Mouse (Mus musculus) layer of hippocampus, adult 18-20 months (tissue): ENCODE measurements around the gene Prr29. TPM values are rescaled to one million over a fixed set of nuclear protein-coding genes. Genes with fewer than 3 reads are reported as not detected.
"Not testable (repeated sequence)": the region's sequence is repeated elsewhere in the genome, so short reads cannot be mapped to it uniquely, and the experiment has no call there.

Source experiments
- DNase-seq, 2 experiments: peaks; one replicate each; pipeline ENCODE4 v3.0.0; 2022; ENCODE audit warnings: low spot score in 2 of 2
- total RNA-seq, 2 experiments: library from RNA; stranded (reverse); gene quantifications; 2 replicates each; pipeline ENCODE4 v1.2.3; 2021

Gene Prr29
- total RNA-seq, 2 experiments from 2014 or later = not detected

DNA sequence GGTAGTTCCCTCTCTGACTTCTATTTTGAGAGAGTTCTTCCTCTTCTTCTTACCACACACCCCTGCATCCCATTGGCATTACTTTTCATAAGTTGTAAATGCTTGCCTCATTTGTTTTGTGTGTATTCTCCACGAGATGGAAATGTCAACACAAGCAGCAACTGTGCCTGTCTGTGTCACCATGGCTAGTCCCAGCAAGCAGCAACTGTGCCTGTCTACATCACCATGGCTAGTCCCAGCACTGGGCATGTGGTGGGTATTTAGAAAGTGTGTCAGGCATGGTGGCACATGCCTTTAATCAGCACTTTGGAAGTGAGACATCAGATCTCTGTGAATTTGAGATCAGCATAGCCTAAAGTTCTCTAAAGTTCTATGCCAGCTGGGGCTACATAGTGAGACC, 11.1 kb upstream of the Prr29 start:
- DNase-seq = no peak

DNA sequence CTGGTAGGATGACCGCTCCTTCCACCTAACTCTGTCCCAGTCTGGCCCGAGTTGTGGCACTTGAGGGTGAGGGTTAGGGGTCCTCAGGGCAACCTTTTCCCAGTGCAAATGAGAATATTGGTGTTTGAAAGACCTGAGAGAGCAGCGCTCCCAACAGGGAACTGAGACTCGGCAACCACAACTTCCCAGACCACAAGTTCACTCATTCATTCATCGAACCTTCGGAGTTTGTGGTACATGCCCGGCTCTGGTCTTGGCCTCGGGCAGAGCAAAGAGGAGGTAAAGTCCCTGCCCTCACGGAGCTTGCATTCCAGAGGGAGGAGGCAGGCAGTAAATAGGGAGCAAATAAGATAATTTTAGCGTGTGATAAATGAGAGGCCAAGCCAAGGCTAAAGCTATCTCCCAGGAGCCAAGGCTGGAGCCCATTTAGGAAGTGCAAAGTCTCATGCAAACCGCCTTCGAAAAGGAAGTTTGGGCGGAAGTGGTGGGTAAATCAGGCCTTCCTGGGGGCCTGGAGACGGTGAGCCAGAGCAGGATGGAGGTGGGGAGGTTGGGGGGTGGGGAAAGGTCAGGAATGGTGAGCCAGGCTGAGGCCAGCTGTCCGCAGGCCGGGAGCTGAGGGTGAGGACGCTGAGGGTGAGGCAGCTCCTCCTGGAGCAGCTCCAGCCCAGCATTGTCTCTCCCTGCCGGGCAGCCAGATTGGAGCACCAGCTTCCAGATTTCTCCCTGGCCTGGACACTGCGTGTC, 9.7 kb upstream of the Prr29 start:
- DNase-seq = no peak

DNA sequence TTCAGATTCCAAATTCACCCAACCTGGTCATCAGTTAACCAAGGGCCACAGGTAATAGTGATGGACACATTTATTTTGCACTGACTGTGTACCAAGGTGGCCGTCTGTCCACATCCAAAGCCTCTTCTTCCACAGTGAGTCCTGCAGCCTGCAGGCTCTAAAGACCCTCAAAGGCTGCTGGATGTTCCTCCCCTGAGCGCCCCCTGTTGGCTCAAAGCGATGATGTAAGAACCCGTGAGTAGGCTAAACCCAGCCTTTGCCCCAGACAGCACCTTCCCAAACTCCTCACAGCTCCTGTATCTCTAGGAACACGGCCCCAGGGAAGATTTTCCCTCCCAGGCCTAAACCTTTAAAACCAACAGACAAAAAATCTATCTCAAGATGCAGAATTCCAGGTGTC, 5.9 kb upstream of the Prr29 start:
- no peak for DNase-seq

DNA sequence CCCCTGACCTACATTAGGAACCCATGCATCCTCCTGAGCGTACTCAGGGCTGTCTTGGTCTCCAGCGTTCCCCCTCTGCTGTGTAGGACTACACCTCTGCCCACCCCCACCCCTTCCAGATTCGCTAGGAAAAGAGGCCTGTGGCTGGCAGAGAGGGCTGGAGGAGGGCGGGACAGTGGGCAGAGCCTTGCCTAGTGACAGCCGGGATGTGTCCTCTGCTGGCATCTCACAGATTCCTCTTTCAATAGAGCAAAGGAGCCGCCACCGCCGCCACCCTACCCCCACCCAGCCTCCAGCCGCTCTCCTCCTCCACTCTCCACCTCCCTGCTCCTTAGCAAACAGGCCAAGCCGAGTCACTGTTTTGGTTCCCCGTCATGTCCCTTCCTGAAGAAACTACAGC, 560 bp upstream of the Prr29 start:
- peak in 1 of 2 experiments; percentile 9 for DNase-seq

DNA sequence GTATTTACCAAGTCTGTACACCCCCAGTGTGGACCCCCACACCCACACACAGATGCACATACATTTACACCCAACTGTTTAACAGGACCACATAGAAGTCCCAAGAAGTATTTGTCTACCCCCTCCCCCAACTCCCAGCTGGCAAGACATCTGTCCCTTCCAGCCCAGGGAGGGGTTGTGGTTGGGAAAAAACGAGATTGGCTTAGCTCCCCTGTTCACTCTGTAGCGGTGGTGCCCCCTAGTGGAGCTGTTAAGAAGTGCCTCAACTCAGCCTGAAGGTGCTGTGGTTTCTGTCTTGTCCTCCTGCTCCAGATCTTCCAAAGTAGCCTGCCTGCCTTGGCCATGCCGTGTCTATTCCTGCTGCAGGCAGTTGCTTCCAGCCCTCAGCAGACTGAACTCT, 1.0 kb downstream of the Prr29 start:
- peak; percentile 73 to 86 for DNase-seq

DNA sequence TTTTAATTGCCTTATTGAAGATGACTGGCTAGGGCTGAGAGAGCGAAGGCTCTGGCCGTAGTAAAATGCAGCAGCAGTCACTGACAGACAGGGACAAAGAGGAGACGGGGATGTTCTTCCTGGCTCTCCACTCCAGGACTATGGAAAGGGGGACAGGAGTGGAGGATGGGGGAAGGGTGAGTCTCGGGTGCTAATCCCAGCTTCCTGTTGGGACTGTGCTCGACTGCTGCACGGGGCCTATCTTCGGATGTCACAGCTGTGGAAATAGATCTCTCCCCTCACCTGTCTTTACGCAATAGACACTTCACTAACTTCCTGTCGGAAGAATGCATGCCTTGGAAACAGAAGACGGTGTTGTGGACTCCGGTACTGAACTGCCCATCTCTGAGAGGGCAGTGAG, 8.7 kb downstream of the Prr29 start:
- no peak for DNase-seq

DNA sequence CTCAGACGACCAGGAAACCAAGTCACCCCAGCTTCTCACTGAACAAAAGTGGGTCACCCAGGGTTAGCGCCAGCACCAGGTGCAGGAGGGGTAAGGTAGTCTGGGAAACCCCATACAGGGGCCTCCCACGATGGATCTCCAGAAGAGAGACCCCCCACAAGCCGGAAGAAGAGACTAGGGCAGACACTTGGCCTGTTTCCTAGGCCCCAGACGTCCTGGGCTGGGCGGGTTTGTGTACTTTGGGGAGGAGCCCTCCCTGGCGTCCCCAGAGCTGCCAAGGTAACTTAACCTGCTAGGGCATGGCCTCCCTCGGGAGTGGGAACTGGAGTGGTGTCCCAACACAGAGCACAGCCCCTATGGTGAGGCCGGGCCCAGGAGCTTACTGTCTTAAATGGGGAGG, 9.3 kb downstream of the Prr29 start:
- no peak for DNase-seq

DNA sequence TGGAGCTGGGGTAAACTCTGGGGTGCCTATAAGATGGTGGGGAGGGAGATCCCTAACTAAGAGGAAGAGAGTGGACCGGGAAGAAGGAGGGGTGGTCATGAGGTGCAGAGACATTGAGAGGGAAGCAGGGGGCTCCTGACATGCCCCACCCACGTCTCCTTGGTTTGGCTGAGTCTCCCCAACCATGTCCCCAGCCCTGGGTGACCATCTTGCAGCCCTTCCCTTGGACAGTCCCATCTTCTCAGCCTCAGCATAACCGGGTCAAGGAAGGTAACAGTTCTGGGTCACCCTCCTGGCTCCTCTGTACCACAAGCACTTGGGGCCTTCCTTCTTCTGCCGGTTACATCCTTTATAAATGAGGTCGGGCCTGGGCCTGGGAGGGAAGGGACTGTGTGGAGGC, 9.7 kb downstream of the Prr29 start:
- DNase-seq = no peak

DNA sequence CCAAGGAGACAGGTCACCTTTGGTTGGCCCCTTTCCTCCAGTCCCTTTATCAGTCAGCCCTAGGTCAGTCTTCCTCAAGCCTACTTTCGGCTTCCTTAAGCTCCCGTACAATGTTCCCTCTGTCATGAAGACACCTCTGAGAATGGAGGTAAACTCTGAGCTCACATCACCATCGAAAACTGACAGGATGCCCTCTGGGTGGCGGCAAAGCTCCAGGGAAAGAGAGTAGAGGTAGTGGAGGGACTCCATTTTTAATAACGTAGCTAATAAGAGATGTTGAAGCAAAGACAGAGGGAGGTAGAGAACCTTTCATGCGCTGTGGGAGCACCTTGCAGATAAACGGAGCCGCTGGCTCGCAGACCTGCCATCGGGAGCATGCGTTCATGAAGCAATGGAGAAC, 15.7 kb downstream of the Prr29 start:
- DNase-seq = no peak

DNA sequence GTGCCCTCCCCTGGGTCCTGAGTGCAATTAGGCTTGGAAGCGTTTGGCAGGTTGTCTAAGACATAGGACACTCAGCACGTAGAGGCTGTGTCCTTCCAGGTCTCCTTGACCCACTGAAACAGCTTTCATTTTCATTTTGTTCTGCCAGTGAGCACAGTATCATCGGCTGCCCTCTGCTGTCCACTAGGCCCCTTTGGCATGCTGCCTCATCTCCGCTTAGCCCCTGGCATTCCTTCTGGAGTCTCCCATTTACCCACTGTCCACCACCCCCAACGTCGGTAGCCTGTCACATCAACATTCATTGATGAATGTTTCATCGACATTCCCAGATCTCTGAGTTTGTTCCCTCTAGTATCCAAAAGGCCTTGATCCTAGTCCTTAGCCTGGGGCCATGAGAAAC, 16.6 kb downstream of the Prr29 start:
- DNase-seq = no peak

DNA sequence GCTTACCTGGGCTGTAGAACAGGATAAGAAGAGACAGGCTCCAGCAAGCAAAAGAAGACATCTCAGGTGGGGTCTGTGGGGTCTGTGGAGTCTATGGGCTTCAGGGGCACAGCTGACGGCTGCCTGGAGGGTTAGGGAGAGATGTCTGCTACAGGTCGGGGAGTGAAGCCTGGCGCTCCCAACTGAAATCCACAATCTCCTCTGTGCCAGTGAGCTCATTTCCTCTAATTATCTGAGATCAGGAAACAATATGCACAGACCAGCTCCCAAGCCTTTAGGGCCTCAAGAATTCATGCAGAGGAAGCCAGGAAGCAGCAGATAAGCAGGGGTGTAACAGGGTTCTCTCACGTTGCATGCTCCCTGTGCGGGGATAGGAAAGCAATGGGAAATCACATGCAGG, 17.2 kb downstream of the Prr29 start:
- no peak for DNase-seq

DNA sequence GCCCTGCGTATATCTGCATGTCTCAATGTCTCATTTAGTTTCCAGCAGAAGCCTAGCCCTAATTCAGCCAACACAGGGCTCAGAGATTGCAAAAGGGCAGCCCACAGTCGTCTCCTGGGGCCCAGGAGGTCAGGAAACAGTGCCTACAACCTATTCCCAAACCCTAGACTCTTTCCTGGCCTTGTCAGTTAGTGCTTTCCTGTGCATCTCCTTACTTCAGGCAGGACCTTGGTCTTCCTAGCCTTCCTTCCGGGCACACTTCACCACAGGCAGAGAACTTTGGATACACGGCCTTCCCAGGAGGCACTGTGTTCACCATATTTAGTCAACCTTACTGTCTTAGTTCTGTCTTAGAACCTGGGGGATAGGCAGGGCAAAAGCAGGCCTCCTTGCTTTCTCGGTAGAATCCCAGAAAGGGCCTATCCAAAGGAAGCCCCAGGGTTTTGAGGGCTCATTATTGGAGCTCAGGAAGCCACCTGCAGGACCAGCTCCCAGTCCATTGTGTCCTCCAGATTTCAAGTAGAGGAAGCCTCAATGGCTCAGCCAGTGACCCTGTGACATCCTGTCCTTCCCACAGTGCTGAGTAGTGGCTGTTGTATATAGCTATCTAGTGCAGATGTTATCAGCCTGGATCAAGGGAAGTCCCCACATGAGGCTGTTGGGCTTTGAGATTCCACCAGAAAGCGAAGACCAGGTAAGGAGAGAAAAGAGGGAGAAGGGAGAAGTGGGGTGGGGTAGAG, 17.9 kb downstream of the Prr29 start:
- DNase-seq = no peak

DNA sequence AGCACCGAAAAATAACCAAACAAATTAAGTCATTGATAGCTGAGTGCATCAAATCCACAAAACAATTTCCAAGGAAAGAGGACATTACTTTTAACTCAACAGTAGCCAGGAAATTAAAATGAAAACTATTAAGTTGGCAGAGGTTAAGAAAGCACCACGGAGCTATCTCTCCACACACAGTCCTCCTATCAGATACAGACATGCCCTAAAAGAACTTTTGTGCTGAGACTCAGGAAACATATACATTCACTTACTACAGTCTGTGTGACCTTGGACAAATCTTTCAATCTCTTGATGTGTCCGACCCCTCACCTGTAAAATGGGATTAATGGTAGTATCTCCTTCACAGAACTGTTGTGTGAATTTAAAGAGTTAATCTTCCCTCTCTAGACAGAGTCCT, 21.1 kb downstream of the Prr29 start:
- DNase-seq = no peak

DNA sequence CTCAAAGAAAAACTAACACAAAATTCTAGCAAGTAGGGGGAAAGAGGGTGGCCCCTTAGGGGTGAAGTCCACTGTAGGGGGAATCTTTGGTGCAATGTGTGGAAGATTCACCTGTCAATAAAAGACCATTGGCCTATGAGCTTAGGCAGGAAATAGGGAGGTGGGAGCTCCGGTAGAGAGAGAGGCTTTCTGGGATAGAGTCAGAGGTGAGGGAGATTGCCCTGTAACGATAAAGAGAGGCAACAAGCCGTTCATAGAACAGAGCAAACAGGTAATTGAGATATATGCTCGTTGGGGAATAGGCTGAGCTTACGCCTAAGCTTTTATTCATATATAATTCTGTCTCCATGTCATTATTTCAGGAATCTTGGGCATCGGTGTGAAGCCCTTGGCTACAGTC, 21.7 kb downstream of the Prr29 start:
- no peak for DNase-seq

DNA sequence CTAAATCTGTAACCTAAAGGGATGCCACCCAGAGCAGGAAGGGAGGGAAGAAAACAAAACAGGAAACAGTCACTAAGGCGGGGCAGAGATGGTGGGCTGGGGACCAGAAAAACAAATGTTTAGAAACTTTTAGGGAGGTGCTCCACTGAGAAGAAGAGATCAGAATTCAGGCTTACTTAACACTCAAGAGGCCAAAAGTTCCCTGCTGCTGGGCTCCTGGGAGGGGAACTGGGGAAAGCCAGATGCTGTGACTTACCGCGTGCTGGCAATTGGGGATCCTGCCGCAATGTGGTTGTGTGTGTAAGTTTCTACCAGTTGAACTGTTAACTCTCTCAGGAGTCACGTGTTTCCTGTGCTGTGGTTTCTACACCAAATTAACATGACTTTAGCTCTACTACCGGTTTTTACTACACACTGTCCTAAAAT, 22.5 kb downstream of the Prr29 start, which contains the start of gene Icam2:
Gene Icam2 (minus strand): TSS at position 285 of the 426 bp plus-strand sequence.
- DNase-seq = no peak

DNA sequence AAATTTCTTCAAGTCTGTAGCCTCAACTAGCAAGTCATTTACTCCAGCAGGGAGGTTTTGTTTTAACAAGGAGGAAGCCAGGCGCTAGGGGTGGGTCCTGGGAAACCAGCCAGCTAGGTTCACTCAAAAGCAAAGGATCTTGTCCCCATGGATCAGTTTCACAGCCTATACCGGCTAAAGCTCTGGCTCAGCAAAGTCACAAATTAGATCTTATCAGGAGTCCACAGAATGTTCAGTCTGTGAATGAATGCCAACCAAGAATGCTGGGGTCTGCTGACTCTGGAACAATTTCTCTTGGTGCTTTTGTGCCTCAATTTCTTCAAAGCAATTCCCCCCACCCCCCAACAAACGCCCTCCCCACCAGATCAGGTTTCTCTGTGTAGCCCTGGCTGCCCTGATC, 24.3 kb downstream of the Prr29 start:
- DNase-seq = no peak

DNA sequence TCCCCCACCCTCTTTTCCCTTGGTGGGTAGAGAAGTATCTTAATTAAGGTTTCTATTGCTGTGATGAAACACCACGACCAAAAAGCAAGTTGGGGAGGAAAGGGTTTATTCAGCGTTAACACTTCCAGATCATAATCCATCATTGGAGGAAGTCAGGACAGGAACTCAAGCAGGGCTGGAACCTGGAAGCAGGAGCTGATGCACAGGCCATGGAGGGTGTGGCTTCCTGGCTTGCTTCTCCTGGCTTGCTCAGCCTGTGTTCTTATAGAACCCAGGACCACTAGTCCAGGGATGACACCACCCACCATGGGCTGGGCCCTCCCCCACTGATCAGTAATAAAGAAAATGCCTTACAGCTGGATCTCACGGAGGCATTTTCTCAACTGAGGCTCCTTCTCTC, 25.5 kb downstream of the Prr29 start:
- no peak for DNase-seq

DNA sequence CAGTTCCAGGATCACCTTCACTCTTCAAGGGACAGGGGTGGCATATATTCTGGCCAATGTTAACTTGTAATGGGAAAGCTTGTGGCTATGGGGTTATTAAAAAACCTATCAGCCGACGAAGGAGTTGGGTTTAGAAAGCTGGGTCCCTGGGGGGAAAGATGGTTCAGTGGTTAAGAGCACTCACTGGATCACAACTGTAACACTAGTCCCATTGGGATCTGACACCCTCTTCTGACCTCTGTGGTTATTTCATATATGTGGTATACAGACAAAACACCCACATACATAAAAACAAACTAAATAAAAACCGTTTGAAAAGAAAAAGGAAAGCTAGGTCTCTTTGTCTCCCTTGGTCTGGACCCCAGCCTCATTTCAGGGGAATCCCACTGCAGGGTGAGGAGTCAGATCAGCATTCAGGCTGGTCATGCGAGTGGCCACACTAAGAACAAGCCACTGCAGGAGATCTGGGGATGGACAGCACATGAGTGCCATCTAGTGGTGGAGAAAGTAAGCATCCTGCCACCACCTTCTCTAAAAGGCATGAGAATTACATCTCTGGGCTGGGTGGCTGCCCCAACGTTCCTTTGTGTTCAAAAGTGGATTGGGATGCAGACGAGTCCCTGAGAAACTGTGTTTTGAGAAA, 26.4 kb downstream of the Prr29 start:
- DNase-seq = peak; percentile 63 to 84

DNA sequence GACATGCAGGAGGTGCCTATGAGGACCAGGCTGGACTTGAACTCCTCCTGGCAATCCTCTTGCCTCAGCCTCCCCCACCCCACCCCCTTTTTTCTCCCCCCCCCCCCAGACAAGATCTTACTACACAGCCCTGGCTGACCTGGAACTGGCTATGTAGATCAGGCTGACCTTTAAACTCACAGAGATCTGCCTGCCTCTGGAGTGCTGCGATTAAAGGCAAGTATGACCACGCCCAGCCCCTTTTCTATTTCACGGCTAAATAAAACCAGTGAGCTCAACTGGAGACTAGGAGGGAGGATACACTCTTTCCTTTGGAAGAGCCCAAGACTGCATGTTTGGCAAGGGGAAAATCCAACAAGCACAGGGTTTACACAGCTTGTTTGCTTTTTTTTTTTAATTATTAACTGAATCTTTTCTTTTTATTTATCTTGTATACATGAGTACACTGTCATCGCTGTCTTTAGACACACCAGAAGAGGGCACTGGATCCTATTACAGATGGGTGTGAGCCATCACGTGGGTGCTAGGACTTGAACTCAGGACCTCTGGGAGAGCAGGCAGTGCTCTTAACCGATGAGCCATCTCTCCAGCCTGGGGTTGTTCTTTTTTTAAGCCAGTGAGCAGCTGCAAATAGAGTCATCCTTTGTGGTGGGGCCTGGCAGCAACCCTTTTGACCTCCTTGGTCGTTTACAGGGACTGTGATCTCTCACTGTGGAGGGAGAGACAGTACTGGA, 27.5 kb downstream of the Prr29 start:
- DNase-seq = no peak

DNA sequence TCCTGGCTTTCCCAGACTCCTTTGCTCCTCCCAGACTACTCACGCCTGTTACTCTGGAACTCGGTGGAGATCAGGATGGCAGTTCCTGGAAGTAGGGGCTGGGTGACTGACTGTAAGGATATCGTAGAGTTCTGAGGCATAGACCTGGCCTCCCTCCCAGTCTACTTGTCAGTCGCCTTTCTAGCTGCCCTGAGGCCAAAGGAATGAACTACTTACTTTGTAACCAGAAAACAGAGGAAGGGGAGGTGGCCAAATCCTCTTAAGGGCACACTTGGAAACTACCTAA, 28.0 kb downstream of the Prr29 start:
- no peak for DNase-seq

DNA sequence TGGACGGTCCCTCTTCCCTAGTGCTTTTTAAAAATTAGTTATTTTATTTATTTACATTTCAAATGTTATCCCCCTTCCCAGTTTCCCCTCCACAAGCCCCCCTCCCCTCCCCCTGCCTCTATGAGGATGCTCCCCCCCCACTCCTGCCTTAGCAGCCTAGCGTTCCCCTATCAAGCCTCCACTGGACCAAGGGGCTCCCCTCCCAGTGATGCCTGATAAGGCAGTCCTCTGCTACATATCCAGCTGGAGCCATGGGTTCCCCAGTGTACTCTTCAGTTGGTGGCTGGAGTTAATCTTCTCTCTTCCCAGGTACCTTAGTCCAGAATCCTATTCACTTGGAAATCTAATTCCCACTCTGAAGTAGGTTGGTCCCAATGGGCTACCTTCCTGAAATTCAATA, 28.8 kb downstream of the Prr29 start:
- DNase-seq = not testable (repeated sequence)

DNA sequence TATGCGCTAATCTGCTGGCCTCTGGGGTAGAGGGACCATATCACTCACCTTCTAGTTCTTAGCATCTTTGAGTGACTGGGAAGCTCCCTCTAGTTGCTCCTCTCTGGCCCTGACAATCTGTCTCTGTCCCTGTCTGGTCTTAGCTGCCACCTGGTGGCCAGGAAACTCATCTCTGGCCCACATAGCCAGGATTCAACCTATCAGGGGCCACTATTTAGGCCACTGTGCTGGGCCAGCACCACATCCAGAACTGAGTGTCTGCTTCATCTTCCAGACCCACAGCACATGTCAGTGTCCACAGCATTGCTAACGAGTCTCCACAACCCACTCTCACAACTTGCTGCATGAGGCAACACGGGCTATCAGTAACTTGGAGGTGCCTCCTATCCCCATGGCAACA, 32.4 kb downstream of the Prr29 start:
- DNase-seq = no peak
